Mouse (Mus musculus) ES-E14 (cell line): ENCODE measurements around the gene Pcyt2.

ENCODE experiments used
- CHD2 ChIP-seq: IDR thresholded peaks from 2 replicates; pipeline ENCODE4 v1.6.1; 2014; ENCODE audit warnings: mild to moderate bottlenecking, low read depth, low read length, inconsistent platforms
- MAFK ChIP-seq: IDR thresholded peaks from 2 replicates; pipeline ENCODE4 v1.6.1; 2014; ENCODE audit warnings: mild to moderate bottlenecking, low read depth, low read length, inconsistent platforms; ENCODE audit not compliant: insufficient read depth
- ZC3H11A ChIP-seq: IDR thresholded peaks from 2 replicates; pipeline ENCODE4 v1.6.1; 2012; ENCODE audit warnings: low read depth, mild to moderate bottlenecking, inconsistent platforms, low read length, borderline replicate concordance
- ZNF384 ChIP-seq: IDR thresholded peaks from 2 replicates; pipeline ENCODE4 v1.6.1; 2012; ENCODE audit warnings: low read depth, low read length, inconsistent platforms

DNA sequence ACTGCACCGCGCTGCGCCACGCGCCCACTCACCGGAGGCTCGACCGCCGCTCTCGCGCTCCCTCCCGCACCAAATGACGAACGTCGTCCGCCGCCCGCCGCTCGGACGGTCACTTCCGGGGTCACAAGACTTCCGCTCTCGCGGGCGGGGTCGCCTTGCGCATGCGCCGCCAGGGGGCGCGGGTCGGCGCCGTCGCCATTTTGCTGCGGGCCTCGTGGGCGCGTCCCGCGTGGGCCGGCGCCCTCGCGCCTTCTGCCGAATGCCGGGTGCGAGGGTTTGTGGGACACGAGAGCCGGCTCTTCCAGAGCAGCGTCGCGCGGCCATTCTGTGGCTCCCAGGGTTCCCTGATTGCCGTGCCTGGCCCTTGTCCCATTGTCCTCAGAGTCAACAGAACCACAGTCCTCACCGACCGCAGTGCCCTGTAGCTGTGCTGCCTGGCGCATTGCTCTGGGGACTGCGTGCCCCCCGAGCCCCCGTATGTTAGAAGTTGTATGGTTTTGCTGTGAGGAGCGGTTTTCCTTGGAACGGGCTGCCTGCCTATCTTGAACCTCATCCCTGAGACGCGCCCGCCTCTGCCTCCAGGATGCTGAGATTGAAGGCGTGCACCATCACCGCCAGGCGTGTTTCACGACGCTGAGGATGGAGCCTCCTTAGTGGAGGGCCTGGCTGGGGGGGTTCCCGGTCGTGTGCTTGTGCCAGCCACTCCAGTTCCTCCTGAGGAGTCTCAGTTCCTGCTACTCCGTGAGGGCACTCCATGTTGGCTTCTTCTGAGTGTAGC is 36.1 kb downstream of the Pcyt2 start, which contains the start of gene Arhgdia:
- TF ChIP-seq ZC3H11A = no peak
- no peak for TF ChIP-seq ZNF384
- no peak for TF ChIP-seq MAFK
- TF ChIP-seq CHD2 = no peak
